ENCODE assay signal across 15 mouse cellular contexts in the genomic region with DNA sequence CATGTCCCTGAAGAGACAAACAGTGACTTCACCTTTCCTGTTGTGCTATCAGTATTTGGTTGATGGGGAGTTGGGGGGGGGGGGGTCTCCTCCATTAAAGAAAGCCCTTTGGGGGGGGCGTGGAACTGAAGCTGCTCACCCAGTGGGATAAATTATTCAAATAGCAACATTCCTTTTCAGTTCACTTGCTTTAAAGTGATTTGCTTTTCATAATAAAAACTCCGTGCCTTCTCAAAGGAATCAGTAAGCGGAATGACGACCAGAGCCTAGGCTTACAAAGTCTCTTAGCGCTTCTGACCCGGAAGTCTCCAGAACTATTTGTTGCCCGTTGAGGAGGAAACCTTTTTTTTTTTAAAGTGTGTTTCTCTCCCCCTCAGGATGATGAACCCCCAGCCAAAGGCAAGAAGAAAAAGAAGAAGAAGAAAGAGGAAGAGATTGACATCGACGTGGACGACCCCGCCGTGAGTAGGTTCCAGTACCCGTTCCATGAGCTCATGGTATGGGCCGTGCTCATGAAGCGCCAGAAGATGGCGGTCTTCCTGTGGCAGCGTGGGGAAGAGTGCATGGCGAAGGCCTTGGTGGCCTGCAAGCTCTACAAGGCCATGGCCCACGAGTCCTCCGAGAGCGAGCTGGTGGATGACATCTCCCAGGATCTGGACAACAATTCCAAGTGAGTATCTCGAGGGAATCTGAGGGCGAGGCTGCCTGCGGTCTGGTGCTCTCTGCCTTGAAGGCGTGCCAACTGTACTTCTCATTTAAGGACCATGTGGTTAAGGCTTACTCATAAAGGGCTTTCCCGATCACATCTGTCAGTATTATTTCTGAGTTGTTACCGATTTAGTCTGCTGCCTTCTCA.
A peak's percentile ranks its signal among the peaks of the same experiment; 100 is the strongest.
DNase-seq lines count a peak whose midpoint lies in the region; ATAC-seq and TF ChIP-seq lines count a peak whose summit lies in the region.
"Had no signal": no experiment of that assay in that cellular context is flagged by ENCODE, and none has a peak within 500 bp of the region (broad histone marks: within the 10 kb centered on the region; RNA-seq: fewer than 3 reads in every experiment).

No protein-coding gene starts in this region.

- no peaks in the 10 kb centered on the region for H3K4me1 ChIP-seq in testis, adult 2 months (ENCODE audit: control insufficient read depth, insufficient read depth, low read length)
- H3K4me1 ChIP-seq in lung, postnatal 0 days (ENCODE audit: insufficient read depth, low read depth, low read length), result no peaks in the 10 kb centered on the region
- H3K4me1 ChIP-seq: embryonic facial prominence, embryonic 12.5 days; heart, embryonic 15.5 days had no signal

- H3K27me3 ChIP-seq in testis, adult 2 months (ENCODE audit: control insufficient read depth, insufficient read depth, low read length), result no peaks in the 10 kb centered on the region
- no peaks in the 10 kb centered on the region for H3K27me3 ChIP-seq in lung, postnatal 0 days (replicated peaks; ENCODE audit: insufficient read depth, low read length)
- H3K27me3 ChIP-seq: embryonic facial prominence, embryonic 12.5 days; heart, embryonic 15.5 days; limb, embryonic 15.5 days; neural tube, embryonic 13.5 days had no signal

- H3K9ac ChIP-seq in lung, postnatal 0 days (replicated peaks; ENCODE audit: low read depth), result no peak overlapping the region
- H3K9ac ChIP-seq: embryonic facial prominence, embryonic 12.5 days; heart, embryonic 15.5 days; limb, embryonic 15.5 days; neural tube, embryonic 13.5 days had no signal

- H3K27ac ChIP-seq in testis, adult 2 months (ENCODE audit: control insufficient read depth, insufficient read depth, low read depth, low read length), result no peak overlapping the region
- H3K27ac ChIP-seq in lung, postnatal 0 days (ENCODE audit: low read length), result no peak overlapping the region
- H3K27ac ChIP-seq: embryonic facial prominence, embryonic 12.5 days; gastrocnemius, adult 2 months; heart, embryonic 15.5 days; limb, embryonic 15.5 days; neural tube, embryonic 13.5 days had no signal

- ATAC-seq in lung, postnatal 0 days, result no peak

- peak overlapping the region; percentile 82 for H3K4me3 ChIP-seq in testis, adult 2 months (ENCODE audit: control insufficient read depth, low read depth, low read length)
- H3K4me3 ChIP-seq in lung, postnatal 0 days (ENCODE audit: low read depth, low read length), result no peak overlapping the region
- H3K4me3 ChIP-seq: embryonic facial prominence, embryonic 12.5 days; gastrocnemius, adult 2 months; heart, embryonic 15.5 days; limb, embryonic 15.5 days; neural tube, embryonic 13.5 days had no signal

- peaks cover 4% of the 10 kb centered on the region for H3K9me3 ChIP-seq in lung, postnatal 0 days (ENCODE audit: low read length)
- H3K9me3 ChIP-seq: embryonic facial prominence, embryonic 12.5 days; heart, embryonic 15.5 days; limb, embryonic 15.5 days; neural tube, embryonic 13.5 days had no signal

- intact Hi-C loops in heart, postnatal 10 days (cut with DNase I), result no loop called here

- no peak for TF ChIP-seq CTCF in testis, adult 2 months (IDR thresholded peaks at IDR 0.05; ENCODE audit: control insufficient read depth, insufficient read depth, insufficient replicate concordance, low read depth, low read length)
- no peak for TF ChIP-seq CTCF in lung, postnatal 0 days (IDR thresholded peaks at IDR 0.05)

- no peaks in the 10 kb centered on the region; the same call in 1 of the 2 replicates for H3K36me3 ChIP-seq in testis, adult 2 months (ENCODE audit: control insufficient read depth, insufficient read depth, low read length)
- H3K36me3 ChIP-seq in lung, postnatal 0 days (ENCODE audit: insufficient read depth, low read length), result no peaks in the 10 kb centered on the region
- H3K36me3 ChIP-seq: embryonic facial prominence, embryonic 12.5 days; heart, embryonic 15.5 days; limb, embryonic 15.5 days; neural tube, embryonic 13.5 days had no signal

- DNase-seq in heart, adult 11 months, result peak; percentile 88
- no peak for DNase-seq in heart, postnatal 10 days
- no peak for DNase-seq in testis, postnatal 10 days (ENCODE audit: low spot score)
- peak; percentile 12 to 28 for DNase-seq in adrenal gland, postnatal 36 days
- DNase-seq in testis, postnatal 14 days (ENCODE audit: low spot score), result peak; percentile 22
- no peak for DNase-seq in c-Kit-positive CD71-positive TER-119-positive erythroid progenitor cells, embryonic 14.5 days (ENCODE audit: low spot score)
- DNase-seq in lung, postnatal 0 days (ENCODE audit: low spot score), result no peak
- DNase-seq: gastrocnemius, adult 2 months; kidney, adult 11 months; right cerebral cortex, postnatal 4 days had no signal

- peak; percentile 31; the same call in 1 of the 2 replicates for TF ChIP-seq POLR2A in testis, adult 2 months (IDR thresholded peaks at IDR 0.05; ENCODE audit: control insufficient read depth, low read depth, low read length)

- TF ChIP-seq EP300 in lung, postnatal 0 days (IDR thresholded peaks at IDR 0.05), result no peak

- H3K4me2 ChIP-seq in lung, postnatal 0 days (replicated peaks; ENCODE audit: low read depth, low read length), result no peak overlapping the region
- H3K4me2 ChIP-seq: embryonic facial prominence, embryonic 12.5 days; heart, embryonic 15.5 days; limb, embryonic 15.5 days; neural tube, embryonic 13.5 days had no signal

- 89% methylated on average over 27 of the region's 27 CpGs for WGBS in lung, postnatal 0 days

Comparison
In these comparisons a context has a peak if more than half of its experiments do, and no peak if none do; other contexts are left out.
1. DNase-seq: peak in heart, adult 11 months (single experiment), adrenal gland, postnatal 36 days (2 of 2) and testis, postnatal 14 days (single experiment); none in heart, postnatal 10 days (0 of 2), testis, postnatal 10 days (single experiment), c-Kit-positive CD71-positive TER-119-positive erythroid progenitor cells, embryonic 14.5 days (single experiment) and lung, postnatal 0 days (single experiment).